Mouse (Mus musculus) fibroblast of lung, adult 2 months (primary cell): Measurements from ENCODE around the gene Chtf18.
"Not testable (repeated sequence)": the region's sequence is repeated elsewhere in the genome, so short reads cannot be mapped to it uniquely, and the experiment has no call there.

Experiments used
- DNase-seq: peaks from one replicate; pipeline ENCODE4 v3.0.0-alpha.2; 2011; ENCODE audit warnings: low read depth

Chtf18 gene

GRCm38 (mm10) chr17:25727265-25728008 lies at the start of gene Chtf18, which contains the start of gene Rpusd1:
TSS of gene Chtf18 (minus strand) at chr17:25727419.
TSS of gene Rpusd1 (plus strand) at chr17:25727670.
- DNase-seq: peak; percentile 100

- DNase-seq: no peak
These were observed 48.3 kb upstream of the Chtf18 start for GRCm38 (mm10) chr17:25775318-25776062.

- peak; percentile 92 for DNase-seq
These were observed 46.4 kb upstream of the Chtf18 start, which contains the start of gene Narfl for GRCm38 (mm10) chr17:25773549-25774120. TSS of gene Narfl (plus strand) at chr17:25773776.

- DNase-seq: no peak
These were observed 42.1 kb upstream of the Chtf18 start for GRCm38 (mm10) chr17:25769331-25769730.

- no peak for DNase-seq
These were observed 38.7 kb upstream of the Chtf18 start for GRCm38 (mm10) chr17:25765886-25766285.

- no peak for DNase-seq
These were observed 35.4 kb upstream of the Chtf18 start for GRCm38 (mm10) chr17:25762591-25762990.

- no peak for DNase-seq
These were observed 34.3 kb upstream of the Chtf18 start for GRCm38 (mm10) chr17:25761561-25761970.

GRCm38 (mm10) chr17:25760148-25760547 lies 32.9 kb upstream of the Chtf18 start:
- DNase-seq: no peak

GRCm38 (mm10) chr17:25757691-25758090 lies 30.5 kb upstream of the Chtf18 start:
- DNase-seq: peak; percentile 23

GRCm38 (mm10) chr17:25756378-25757242 lies 29.4 kb upstream of the Chtf18 start:
- no peak for DNase-seq

- DNase-seq: no peak
These were observed 28.6 kb upstream of the Chtf18 start for GRCm38 (mm10) chr17:25755627-25756377.

- no peak for DNase-seq
These were observed 27.9 kb upstream of the Chtf18 start for GRCm38 (mm10) chr17:25755086-25755485.

- DNase-seq: no peak
These were observed 27.0 kb upstream of the Chtf18 start, which contains the start of gene Msln for GRCm38 (mm10) chr17:25754241-25754640. TSS of gene Msln (minus strand) at chr17:25754378.

GRCm38 (mm10) chr17:25751446-25751845 lies 24.2 kb upstream of the Chtf18 start:
- no peak for DNase-seq

GRCm38 (mm10) chr17:25749314-25749713 lies 22.1 kb upstream of the Chtf18 start:
- DNase-seq: no peak

GRCm38 (mm10) chr17:25748238-25748637 lies 21.0 kb upstream of the Chtf18 start:
- DNase-seq: no peak

GRCm38 (mm10) chr17:25744311-25744710 lies 17.1 kb upstream of the Chtf18 start:
- no peak for DNase-seq

- DNase-seq: no peak
These were observed 16.6 kb upstream of the Chtf18 start for GRCm38 (mm10) chr17:25743831-25744230.

GRCm38 (mm10) chr17:25741471-25741870 lies 14.3 kb upstream of the Chtf18 start:
- not testable (repeated sequence) for DNase-seq

GRCm38 (mm10) chr17:25738861-25739260 lies 11.6 kb upstream of the Chtf18 start:
- no peak for DNase-seq

GRCm38 (mm10) chr17:25735745-25736144 lies 8.5 kb upstream of the Chtf18 start, which contains the start of gene Mslnl:
TSS of gene Mslnl (plus strand) at chr17:25736042.
- DNase-seq: no peak
